Mouse (Mus musculus) embryonic facial prominence, embryonic 13.5 days (tissue): ENCODE measurements around the gene Uprt. TPM values are rescaled to one million over a fixed set of nuclear protein-coding genes. Genes with fewer than 3 reads are reported as not detected.

Source experiments
- ATAC-seq: fragments of 200-750 bp; cut with Nextera tagmentation; 2 replicates; pipeline ENCODE4 v1.8.0; 2017; ENCODE audit warnings: low read depth; ENCODE audit not compliant: insufficient number of reproducible peaks, insufficient read depth, low FRiP score, low TSS enrichment
- H3K27ac ChIP-seq: fragments of 300-500 bp; sonication (generic); 2 replicates; pipeline ENCODE4 v1.5.1; 2015; ENCODE audit warnings: moderate library complexity, mild to moderate bottlenecking, inconsistent platforms
- H3K27me3 ChIP-seq: fragments of 300-500 bp; sonication (generic); 2 replicates; pipeline ENCODE4 v1.6.1; 2015; ENCODE audit warnings: mild to moderate bottlenecking, inconsistent platforms
- H3K36me3 ChIP-seq: fragments of 300-500 bp; sonication (generic); 2 replicates; pipeline ENCODE4 v1.6.1; 2015; ENCODE audit warnings: mild to moderate bottlenecking, inconsistent platforms
- H3K4me1 ChIP-seq: fragments of 300-500 bp; sonication (generic); 2 replicates; pipeline ENCODE4 v1.6.1; 2015; ENCODE audit warnings: inconsistent platforms
- H3K4me2 ChIP-seq: fragments of 300-500 bp; sonication (generic); 2 replicates; pipeline ENCODE4 v1.6.1; 2015; ENCODE audit warnings: moderate library complexity, mild to moderate bottlenecking, inconsistent platforms
- H3K4me3 ChIP-seq: fragments of 300-500 bp; sonication (generic); 2 replicates; pipeline ENCODE4 v1.5.1; 2015; ENCODE audit warnings: mild to moderate bottlenecking, inconsistent platforms
- H3K9ac ChIP-seq: fragments of 300-500 bp; sonication (generic); 2 replicates; pipeline ENCODE4 v1.6.1; 2015; ENCODE audit warnings: mild to moderate bottlenecking, inconsistent platforms
- H3K9me3 ChIP-seq: fragments of 300-500 bp; sonication (generic); 2 replicates; pipeline ENCODE4 v1.6.1; 2016; ENCODE audit warnings: inconsistent platforms
- WGBS: fragments of 180-500 bp; shearing (Covaris S2); methylation state at CpG from one replicate; pipeline ENCODE4 v1.1.7; 2015; ENCODE audit warnings: mixed read lengths; 5-methylcytosine and 5-hydroxymethylcytosine counted together
- polyA plus RNA-seq: library from polyadenylated mRNA; unstranded; fragments of >200 nt; fragmentation: Nextera tagmentation; extraction: Ambion mirVana; gene quantifications from 2 replicates; pipeline ENCODE4 v1.2.1, GENCODE M21; 2015

Gene Uprt
- polyA plus RNA-seq, 1 experiment from 2014 or later, result 1.6 TPM

DNA sequence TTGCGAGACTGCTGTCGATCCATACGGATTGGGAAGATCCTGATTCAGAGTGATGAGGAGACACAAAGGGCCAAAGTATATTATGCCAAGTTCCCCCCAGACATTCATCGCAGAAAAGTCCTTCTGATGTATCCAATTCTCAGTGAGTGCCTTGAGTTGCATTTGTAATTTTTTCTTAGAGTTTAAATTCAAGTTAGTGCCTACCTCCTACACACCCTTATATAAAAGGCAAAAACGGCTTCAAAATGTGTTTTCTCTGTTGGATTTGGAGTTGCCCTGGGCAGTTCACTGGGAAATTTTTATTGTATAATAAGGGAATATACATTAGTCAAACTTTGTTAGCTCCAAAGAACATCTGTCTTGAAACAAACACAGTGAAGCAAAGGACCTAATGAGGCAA is 19.1 kb downstream of the Uprt start:
- no peak overlapping the region for H3K9ac ChIP-seq
- H3K4me2 ChIP-seq, result no peak overlapping the region
- 89% methylated on average over 5 of the region's 5 CpGs for WGBS
- peaks cover 24% of the 10 kb centered on the region; the same call in 1 of the 2 replicates for H3K27me3 ChIP-seq
- peaks cover 3% of the 10 kb centered on the region; the same call in 1 of the 2 replicates for H3K4me1 ChIP-seq
- no peaks in the 10 kb centered on the region for H3K9me3 ChIP-seq
- H3K4me3 ChIP-seq, result no peak overlapping the region
- no peak for ATAC-seq
- 0 out of 2 replicates have a peak, but pooled peaks cover under 1% of the 10 kb centered on the region for H3K36me3 ChIP-seq
- no peak overlapping the region for H3K27ac ChIP-seq

DNA sequence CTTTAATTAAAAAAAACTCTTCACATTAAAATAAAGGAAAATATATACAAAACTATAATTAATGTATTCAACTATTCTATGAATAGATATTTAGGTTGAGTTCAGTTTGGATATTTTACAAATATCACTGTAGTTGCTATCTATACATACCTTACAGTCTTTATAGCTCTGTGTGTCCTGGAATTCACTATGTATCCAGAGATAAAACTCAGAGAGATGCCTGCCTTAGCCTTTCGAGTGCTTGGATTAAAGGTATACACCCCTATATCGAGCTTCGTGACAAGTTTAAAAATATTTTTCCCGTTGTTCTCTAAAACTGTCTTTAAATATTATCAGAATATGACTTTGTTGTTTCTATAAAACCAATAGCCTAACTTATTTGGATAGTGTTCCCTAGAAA is 60.0 kb downstream of the Uprt start:
- Histone ChIP-seq H3K27ac (no peak overlapping the region), H3K4me2 (no peak overlapping the region), H3K4me3 (no peak overlapping the region), H3K4me1 (no peaks in the 10 kb centered on the region), H3K36me3 (no peaks in the 10 kb centered on the region), H3K9ac (no peak overlapping the region), H3K9me3 (no peaks in the 10 kb centered on the region), H3K27me3 (peaks cover 27% of the 10 kb centered on the region)
- whole genome bisulfite sequencing, result 87% methylated on average over 4 of the region's 4 CpGs
- no peak for ATAC-seq

DNA sequence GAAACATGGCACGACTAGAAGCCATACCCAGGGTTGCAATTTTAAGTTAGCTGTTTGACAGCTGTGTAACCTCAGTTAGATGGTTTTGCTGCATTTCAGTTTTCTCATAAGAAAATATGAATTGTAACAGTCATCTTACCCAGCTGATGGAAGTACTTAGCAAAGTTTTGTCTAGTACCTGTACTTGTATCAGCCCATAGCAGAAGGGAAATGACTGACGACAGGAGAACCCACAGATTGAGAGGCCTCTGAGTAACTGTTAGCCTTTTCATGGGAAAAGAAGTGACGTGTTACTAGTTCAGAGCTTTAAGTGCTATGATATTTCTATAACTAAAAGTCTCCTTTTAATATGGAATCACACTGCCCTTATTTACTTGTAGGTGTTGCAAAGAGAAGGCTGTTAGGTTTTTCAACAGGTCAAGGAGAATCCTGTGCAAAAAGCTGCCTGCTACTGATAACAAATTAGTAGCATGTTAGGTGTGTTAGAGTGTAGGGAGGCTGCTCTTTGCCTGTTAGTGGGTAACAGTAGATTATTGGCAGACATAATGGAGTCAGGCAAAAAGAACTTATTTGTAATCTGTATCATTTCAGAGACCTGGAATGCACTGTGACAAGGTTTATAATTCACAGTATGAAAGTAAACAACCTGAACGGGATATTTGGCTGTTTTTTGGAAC is 61.4 kb downstream of the Uprt start:
- H3K27ac ChIP-seq, result no peak overlapping the region
- H3K27me3 ChIP-seq, result peaks cover 22% of the 10 kb centered on the region
- H3K4me2 ChIP-seq, result no peak overlapping the region
- H3K9ac ChIP-seq, result no peak overlapping the region
- no peaks in the 10 kb centered on the region for H3K36me3 ChIP-seq
- no peak for ATAC-seq
- no peak overlapping the region for H3K4me3 ChIP-seq
- WGBS, result 75% methylated on average over 4 of the region's 4 CpGs
- H3K4me1 ChIP-seq, result no peaks in the 10 kb centered on the region
- no peaks in the 10 kb centered on the region for H3K9me3 ChIP-seq

DNA sequence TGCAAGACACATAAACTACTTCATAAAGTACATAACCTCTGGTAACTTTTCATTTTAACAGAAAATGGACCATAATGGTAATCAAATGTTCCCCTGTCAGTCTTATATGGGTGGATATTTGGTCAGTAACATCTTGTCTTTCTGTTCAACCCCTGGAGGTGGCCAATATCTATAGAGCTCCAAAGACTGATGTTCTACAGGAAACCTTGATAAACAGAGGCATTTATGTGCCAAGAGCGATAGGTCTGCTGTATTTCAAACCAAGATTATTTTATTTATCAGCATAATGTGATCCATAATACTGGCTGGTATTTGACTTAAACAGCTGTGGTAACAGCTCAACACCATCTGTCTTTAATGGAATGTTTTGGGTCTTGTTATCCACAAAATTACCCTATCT is 62.7 kb downstream of the Uprt start:
- no peak overlapping the region for H3K27ac ChIP-seq
- no peaks in the 10 kb centered on the region for H3K4me1 ChIP-seq
- H3K4me2 ChIP-seq, result no peak overlapping the region
- ATAC-seq, result no peak
- no peaks in the 10 kb centered on the region for H3K9me3 ChIP-seq
- WGBS, result 86% methylated on average over 1 of the region's 1 CpGs
- H3K4me3 ChIP-seq, result no peak overlapping the region
- H3K36me3 ChIP-seq, result no peaks in the 10 kb centered on the region
- no peak overlapping the region for H3K9ac ChIP-seq
- peaks cover 22% of the 10 kb centered on the region for H3K27me3 ChIP-seq

Other genes starting within 250 kb of the Uprt start
- gene Abcb7, start 69.0 kb upstream of the Uprt start, polyA plus RNA-seq, result 7.1 and 7.2 TPM in 2 replicates
- 13.1 and 14.1 TPM in 2 replicates for gene Zdhhc15, start 188.2 kb downstream of the Uprt start, polyA plus RNA-seq